Mouse (Mus musculus): ENCODE measurements at regions not wholly inside any gene's neighbourhood (a gene's known extent, or its start where the extent isn't known, plus 50 kb on each side); places are given as distances from the start of the nearest gene placed in this dataset.
"Not testable (repeated sequence)": the region's sequence is repeated elsewhere in the genome, so short reads cannot be mapped to it uniquely, and the experiment has no call there.

DNA sequence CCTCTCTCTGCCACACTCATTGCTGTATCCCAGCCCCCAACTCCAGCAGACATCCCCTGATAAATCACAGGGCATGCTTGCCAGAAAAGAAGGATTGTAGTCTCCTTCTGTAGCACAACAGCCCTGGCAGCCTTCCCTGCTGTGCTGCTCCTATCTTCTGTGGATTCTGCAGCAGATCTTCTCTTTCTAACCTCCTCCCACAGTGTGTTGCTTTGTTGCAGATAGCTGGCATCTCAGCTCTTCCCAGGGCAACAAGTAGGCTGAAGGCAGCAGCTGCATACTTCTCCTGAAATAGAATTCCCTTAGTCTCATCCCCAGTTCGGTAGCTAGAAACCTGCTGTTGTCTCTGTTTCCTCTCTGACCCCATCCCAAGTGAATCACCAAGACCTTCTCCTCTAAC lies 77.7 kb downstream of the Amer1 start:
- no peak for DNase-seq (ENCODE audit: low spot score)

DNA sequence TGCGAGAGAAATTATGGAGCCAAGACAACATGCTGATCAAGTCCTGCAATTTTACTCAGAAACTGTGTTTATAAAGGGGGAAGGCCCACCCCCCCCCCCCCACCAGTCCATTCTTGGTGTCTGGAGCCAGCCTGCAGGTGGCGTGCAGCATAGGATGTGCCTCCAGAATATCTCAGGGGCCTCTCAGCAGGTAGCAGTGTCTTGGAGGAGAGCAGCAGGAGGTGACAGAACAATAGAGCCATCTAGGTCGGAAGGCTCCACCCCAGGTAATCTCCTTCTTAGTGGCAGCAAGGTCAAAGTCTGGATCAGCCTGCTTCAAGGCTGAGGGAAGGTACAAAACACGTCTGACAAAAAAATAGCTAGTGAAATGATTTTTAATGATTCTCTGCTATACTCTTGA lies 79.3 kb downstream of the Amer1 start:
- not testable (repeated sequence) for DNase-seq (ENCODE audit: low spot score)

DNA sequence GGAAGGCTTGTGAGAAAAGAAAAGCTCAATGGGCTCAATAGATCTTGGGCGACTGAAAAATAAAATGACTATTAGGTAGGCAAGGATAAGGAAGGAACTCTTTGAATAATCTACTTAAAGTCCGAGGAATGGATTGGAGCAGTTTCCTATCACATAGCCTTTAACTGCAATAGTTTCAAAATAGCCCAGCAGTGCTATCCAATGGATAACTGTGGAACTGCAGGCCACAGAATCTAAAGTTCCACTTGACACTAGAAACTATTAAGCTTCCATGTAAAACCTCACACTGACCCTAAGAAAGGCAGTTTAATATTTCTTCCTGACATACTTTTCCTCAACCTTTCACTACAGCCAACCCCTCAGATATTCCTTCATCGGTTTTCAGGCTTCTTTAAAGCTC lies 85.6 kb downstream of the Amer1 start:
- DNase-seq (ENCODE audit: low spot score) = peak; percentile 26

Measured in layer of hippocampus, adult 11-12 months (tissue).